Mouse (Mus musculus): ENCODE measurements around the gene Kif26b. TPM values are rescaled to one million over a fixed set of nuclear protein-coding genes. Genes with fewer than 3 reads are reported as not detected.

Gene Kif26b
- polyA plus RNA-seq, 1 experiment = not detected

- Histone ChIP-seq H3K27ac (replicated peaks; ENCODE audit: low read depth, low read length) (no peak overlapping the region), H3K4me1 (ENCODE audit: control insufficient read depth, insufficient read depth, insufficient read length, low read length) (no peaks in the 10 kb centered on the region), H3K4me3 (ENCODE audit: insufficient read depth, low read depth, low read length) (no peak overlapping the region)
Observed at GRCm38 (mm10) chr1:178820556-178821435, 291.9 kb downstream of the Kif26b start.

- no peaks in the 10 kb centered on the region for H3K4me1 ChIP-seq (ENCODE audit: control insufficient read depth, insufficient read depth, insufficient read length, low read length)
- H3K4me3 ChIP-seq (ENCODE audit: insufficient read depth, low read depth, low read length) = no peak overlapping the region
- H3K27ac ChIP-seq (replicated peaks; ENCODE audit: low read depth, low read length) = no peak overlapping the region
Observed at GRCm38 (mm10) chr1:178824871-178825270, 295.9 kb downstream of the Kif26b start.

- Histone ChIP-seq H3K27ac (replicated peaks; ENCODE audit: low read depth, low read length) (no peak overlapping the region), H3K4me1 (ENCODE audit: control insufficient read depth, insufficient read depth, insufficient read length, low read length) (no peaks in the 10 kb centered on the region), H3K4me3 (ENCODE audit: insufficient read depth, low read depth, low read length) (no peak overlapping the region)
Observed at GRCm38 (mm10) chr1:178827223-178827622, 298.3 kb downstream of the Kif26b start.

GRCm38 (mm10) chr1:178829456-178829855, 300.5 kb downstream of the Kif26b start:
- no peak overlapping the region for H3K27ac ChIP-seq (replicated peaks; ENCODE audit: low read depth, low read length)
- H3K4me3 ChIP-seq (ENCODE audit: insufficient read depth, low read depth, low read length) = no peak overlapping the region
- no peaks in the 10 kb centered on the region for H3K4me1 ChIP-seq (ENCODE audit: control insufficient read depth, insufficient read depth, insufficient read length, low read length)

GRCm38 (mm10) chr1:178832571-178832970, 303.6 kb downstream of the Kif26b start:
- H3K27ac ChIP-seq (replicated peaks; ENCODE audit: low read depth, low read length) = no peak overlapping the region
- H3K4me3 ChIP-seq (ENCODE audit: insufficient read depth, low read depth, low read length) = no peak overlapping the region
- no peaks in the 10 kb centered on the region for H3K4me1 ChIP-seq (ENCODE audit: control insufficient read depth, insufficient read depth, insufficient read length, low read length)

GRCm38 (mm10) chr1:178835805-178836204, 306.9 kb downstream of the Kif26b start:
- no peak overlapping the region for H3K4me3 ChIP-seq (ENCODE audit: insufficient read depth, low read depth, low read length)
- H3K4me1 ChIP-seq (ENCODE audit: control insufficient read depth, insufficient read depth, insufficient read length, low read length) = no peaks in the 10 kb centered on the region
- no peak overlapping the region for H3K27ac ChIP-seq (replicated peaks; ENCODE audit: low read depth, low read length)

GRCm38 (mm10) chr1:178836998-178837397, 308.1 kb downstream of the Kif26b start:
- Histone ChIP-seq H3K4me1 (ENCODE audit: control insufficient read depth, insufficient read depth, insufficient read length, low read length) (no peaks in the 10 kb centered on the region), H3K27ac (replicated peaks; ENCODE audit: low read depth, low read length) (no peak overlapping the region), H3K4me3 (ENCODE audit: insufficient read depth, low read depth, low read length) (no peak overlapping the region)

- H3K27ac ChIP-seq (replicated peaks; ENCODE audit: low read depth, low read length) = no peak overlapping the region
- no peaks in the 10 kb centered on the region for H3K4me1 ChIP-seq (ENCODE audit: control insufficient read depth, insufficient read depth, insufficient read length, low read length)
- no peak overlapping the region for H3K4me3 ChIP-seq (ENCODE audit: insufficient read depth, low read depth, low read length)
Observed at GRCm38 (mm10) chr1:178838696-178839320, 309.9 kb downstream of the Kif26b start.

GRCm38 (mm10) chr1:178840311-178840710, 311.4 kb downstream of the Kif26b start:
- H3K27ac ChIP-seq (replicated peaks; ENCODE audit: low read depth, low read length) = no peak overlapping the region
- H3K4me1 ChIP-seq (ENCODE audit: control insufficient read depth, insufficient read depth, insufficient read length, low read length) = no peaks in the 10 kb centered on the region
- H3K4me3 ChIP-seq (ENCODE audit: insufficient read depth, low read depth, low read length) = no peak overlapping the region

GRCm38 (mm10) chr1:178844839-178845238, 315.9 kb downstream of the Kif26b start:
- H3K4me1 ChIP-seq (ENCODE audit: control insufficient read depth, insufficient read depth, insufficient read length, low read length) = no peaks in the 10 kb centered on the region
- H3K27ac ChIP-seq (replicated peaks; ENCODE audit: low read depth, low read length) = no peak overlapping the region
- H3K4me3 ChIP-seq (ENCODE audit: insufficient read depth, low read depth, low read length) = no peak overlapping the region

- no peak overlapping the region for H3K4me3 ChIP-seq (ENCODE audit: insufficient read depth, low read depth, low read length)
Observed at GRCm38 (mm10) chr1:178847569-178847968, 318.6 kb downstream of the Kif26b start.

GRCm38 (mm10) chr1:178848380-178849106, 319.6 kb downstream of the Kif26b start:
- Histone ChIP-seq H3K4me3 (ENCODE audit: insufficient read depth, low read depth, low read length) (no peak overlapping the region), H3K27ac (replicated peaks; ENCODE audit: low read depth, low read length) (no peak overlapping the region), H3K4me1 (ENCODE audit: control insufficient read depth, insufficient read depth, insufficient read length, low read length) (no peaks in the 10 kb centered on the region)

More at GRCm38 (mm10) chr1:178847569-178847968, 318.6 kb downstream of the Kif26b start:
- Histone ChIP-seq H3K4me1 (ENCODE audit: control insufficient read depth, insufficient read depth, insufficient read length, low read length) (no peaks in the 10 kb centered on the region), H3K27ac (replicated peaks; ENCODE audit: low read depth, low read length) (no peak overlapping the region)

GRCm38 (mm10) chr1:178850569-178850968, 321.6 kb downstream of the Kif26b start:
- H3K27ac ChIP-seq (replicated peaks; ENCODE audit: low read depth, low read length) = no peak overlapping the region
- H3K4me3 ChIP-seq (ENCODE audit: insufficient read depth, low read depth, low read length) = no peak overlapping the region
- no peaks in the 10 kb centered on the region for H3K4me1 ChIP-seq (ENCODE audit: control insufficient read depth, insufficient read depth, insufficient read length, low read length)

GRCm38 (mm10) chr1:178854936-178855335, 326.0 kb downstream of the Kif26b start:
- H3K4me1 ChIP-seq (ENCODE audit: control insufficient read depth, insufficient read depth, insufficient read length, low read length) = no peaks in the 10 kb centered on the region
- H3K27ac ChIP-seq (replicated peaks; ENCODE audit: low read depth, low read length) = no peak overlapping the region
- no peak overlapping the region for H3K4me3 ChIP-seq (ENCODE audit: insufficient read depth, low read depth, low read length)

- no peak overlapping the region for H3K4me3 ChIP-seq (ENCODE audit: insufficient read depth, low read depth, low read length)
Observed at GRCm38 (mm10) chr1:178855974-178856373, 327.0 kb downstream of the Kif26b start.

More at GRCm38 (mm10) chr1:178855974-178856373, 327.0 kb downstream of the Kif26b start:
- Histone ChIP-seq H3K4me1 (ENCODE audit: control insufficient read depth, insufficient read depth, insufficient read length, low read length) (no peaks in the 10 kb centered on the region), H3K27ac (replicated peaks; ENCODE audit: low read depth, low read length) (no peak overlapping the region)

Data from brown adipose tissue, adult 24 weeks (tissue).